Mouse (Mus musculus) layer of hippocampus, adult 18-20 months (tissue): Measurements from ENCODE around the gene Tmem229b. TPM values are rescaled to one million over a fixed set of nuclear protein-coding genes. Genes with fewer than 3 reads are reported as not detected.
A peak's percentile ranks its signal among the peaks of the same experiment; 100 is the strongest.
"Not testable (repeated sequence)": the region's sequence is repeated elsewhere in the genome, so short reads cannot be mapped to it uniquely, and the experiment has no call there.

Experiments used
- DNase-seq, 2 experiments: peaks; one replicate each; pipeline ENCODE4 v3.0.0; 2022; ENCODE audit warnings: low spot score in 2 of 2
- total RNA-seq, 2 experiments: library from RNA; stranded (reverse); gene quantifications; 2 replicates each; pipeline ENCODE4 v1.2.3; 2021

The Tmem229b gene
- total RNA-seq, 2 experiments from 2014 or later: 26.4 to 26.5 TPM

DNA sequence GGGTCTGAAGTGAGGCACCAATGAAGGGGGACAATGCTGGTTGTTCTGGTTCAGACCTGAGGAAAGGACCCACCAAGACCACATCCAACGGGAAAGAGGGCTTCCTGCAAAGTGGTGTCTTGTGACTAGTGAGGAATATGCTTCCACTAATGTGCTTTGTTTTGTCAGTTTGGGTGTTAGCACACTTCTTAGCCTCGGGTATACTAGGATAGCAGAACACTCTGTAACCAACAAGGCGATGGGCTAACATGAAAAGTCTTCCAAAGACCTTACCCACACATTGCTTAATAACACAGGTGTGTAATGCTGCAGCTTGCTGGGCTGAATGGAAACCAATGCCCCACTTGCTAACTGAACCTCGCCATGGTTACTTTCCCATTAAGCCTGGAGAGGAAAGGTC is 51.0 kb downstream of the Tmem229b start:
- no peak for DNase-seq

DNA sequence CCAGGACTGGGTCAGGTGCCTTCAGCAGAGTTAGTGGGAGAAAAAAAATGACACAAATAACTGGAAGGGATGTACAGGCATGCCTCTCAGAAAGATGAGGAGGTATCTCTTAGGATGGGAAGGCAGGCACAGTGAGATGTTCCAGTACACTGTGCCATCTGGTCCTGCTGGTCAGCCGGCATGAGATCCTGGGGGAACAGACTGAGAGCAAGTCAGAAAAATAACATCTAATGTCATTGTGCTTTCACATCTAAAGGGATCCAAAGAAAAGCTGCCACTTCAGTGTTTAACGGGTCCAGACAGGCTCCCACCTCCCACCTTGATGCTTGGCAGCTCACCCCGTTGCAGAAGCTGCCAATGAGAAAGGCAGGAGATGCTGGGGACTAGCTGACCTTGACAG is 54.9 kb downstream of the Tmem229b start:
- peak in 1 of 2 experiments; percentile 22 for DNase-seq

GRCm38 (mm10) chr12:78952053-78952452 is 55.4 kb downstream of the Tmem229b start:
- peak; percentile 7 to 47 for DNase-seq

DNA sequence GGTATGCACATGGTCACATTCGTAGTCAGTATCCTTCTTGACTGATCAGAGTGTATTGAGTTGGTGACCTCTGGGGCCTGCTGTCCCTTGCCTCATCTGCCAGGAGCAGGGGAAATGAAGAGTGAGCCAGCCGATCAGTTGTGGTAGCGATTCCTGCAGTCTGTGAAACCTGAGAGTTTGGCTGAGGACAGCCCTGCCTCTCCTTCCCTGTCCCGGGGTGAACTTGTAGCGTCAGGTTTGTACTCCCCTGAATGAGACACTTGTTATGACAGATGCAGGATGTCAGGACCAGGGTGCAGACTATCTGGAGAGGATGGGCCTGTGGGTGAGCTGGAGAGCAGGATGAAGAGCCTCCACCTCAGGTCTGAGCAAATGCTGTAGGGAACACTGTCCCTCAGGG is 59.8 kb downstream of the Tmem229b start:
- DNase-seq: no peak

DNA sequence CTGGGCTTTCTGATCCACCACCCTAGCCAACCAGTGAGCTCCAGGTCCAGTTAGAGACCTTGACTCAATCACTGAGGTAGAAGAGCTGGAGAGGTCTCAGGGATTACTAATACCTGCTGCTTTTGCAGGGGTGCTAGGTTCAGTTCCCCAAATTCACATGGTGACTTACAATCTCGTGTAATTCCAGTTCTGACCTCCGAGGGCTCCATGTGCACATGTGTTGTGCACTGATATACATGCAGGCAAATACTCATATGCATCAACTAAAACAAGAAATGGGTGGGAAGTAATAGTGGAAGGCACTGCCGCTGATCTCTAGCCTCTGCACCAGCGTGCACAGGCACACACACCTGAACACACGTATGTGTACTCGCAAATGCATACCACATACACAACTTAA is 60.3 kb downstream of the Tmem229b start:
- DNase-seq: no peak

GRCm38 (mm10) chr12:78942931-78943330 is 64.5 kb downstream of the Tmem229b start:
- no peak for DNase-seq

DNA sequence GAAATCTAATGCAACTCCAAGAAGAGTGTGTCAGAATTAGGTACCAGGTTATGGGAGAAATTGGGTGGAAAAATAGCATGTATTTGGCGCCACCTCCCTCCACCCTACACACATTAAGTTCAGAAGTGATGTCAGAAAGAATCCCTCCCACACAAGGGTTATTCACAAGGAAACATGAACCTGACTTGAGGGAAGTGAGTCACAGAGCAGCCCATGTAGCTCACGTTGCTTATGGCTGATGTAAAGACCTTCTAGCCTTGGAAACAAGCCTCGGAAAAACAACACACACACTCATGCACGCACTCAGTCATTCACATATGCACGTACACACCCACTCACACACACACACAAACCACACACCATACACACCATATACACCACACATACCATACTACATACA is 67.3 kb downstream of the Tmem229b start:
- no peak for DNase-seq

GRCm38 (mm10) chr12:78939393-78940037 is 67.9 kb downstream of the Tmem229b start:
- DNase-seq: no peak

DNA sequence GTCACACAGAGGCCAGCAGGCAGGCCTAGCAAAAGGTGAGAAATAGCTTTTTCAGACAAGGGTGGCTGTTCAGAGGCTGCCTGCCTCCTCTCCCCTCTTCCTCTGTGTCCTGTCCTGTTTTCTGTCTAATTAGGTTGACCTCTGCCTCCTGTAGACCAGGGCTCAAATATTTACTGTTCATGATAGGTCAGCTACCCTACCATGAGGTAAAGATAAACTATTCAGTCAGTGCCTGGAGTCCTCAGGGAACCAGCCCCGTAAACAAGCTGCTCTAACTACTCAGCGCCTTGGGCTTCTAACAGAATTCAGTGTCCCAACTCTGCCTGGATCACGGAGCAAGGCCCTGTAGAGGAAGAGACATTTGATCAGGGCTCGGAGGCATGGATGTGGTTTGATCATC is 70.9 kb downstream of the Tmem229b start:
- DNase-seq: no peak

- no peak for DNase-seq
Measured at GRCm38 (mm10) chr12:78929900-78930299, 77.5 kb downstream of the Tmem229b start.

DNA sequence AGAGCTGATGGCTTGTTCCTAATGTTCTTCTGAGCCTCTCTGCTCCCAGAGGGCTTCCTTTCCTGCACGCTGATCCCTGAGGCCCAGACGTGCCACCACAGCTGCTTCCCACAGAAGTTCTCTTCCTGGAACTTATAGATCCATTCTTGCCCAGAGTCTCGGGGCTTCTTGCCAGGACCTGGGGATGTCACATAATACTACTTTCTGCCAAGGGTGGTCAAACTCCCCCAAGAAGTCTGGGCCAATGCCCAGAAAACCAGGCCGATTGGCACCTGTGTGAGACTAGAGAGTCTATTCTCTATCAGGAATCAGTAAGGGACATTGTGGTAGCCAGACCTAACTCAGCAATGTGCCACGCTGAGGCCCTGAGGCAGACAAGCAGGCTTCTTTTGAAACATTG is 80.1 kb downstream of the Tmem229b start:
- DNase-seq: no peak

GRCm38 (mm10) chr12:78923539-78924189 is 83.8 kb downstream of the Tmem229b start:
- peak in 1 of 2 experiments; percentile 10 for DNase-seq

- not testable (repeated sequence) for DNase-seq
Measured at GRCm38 (mm10) chr12:78922977-78923376, 84.5 kb downstream of the Tmem229b start.

- DNase-seq: no peak
Measured at GRCm38 (mm10) chr12:78922058-78922457, 85.4 kb downstream of the Tmem229b start.

GRCm38 (mm10) chr12:78921421-78921820 is 86.0 kb downstream of the Tmem229b start:
- no peak for DNase-seq

DNA sequence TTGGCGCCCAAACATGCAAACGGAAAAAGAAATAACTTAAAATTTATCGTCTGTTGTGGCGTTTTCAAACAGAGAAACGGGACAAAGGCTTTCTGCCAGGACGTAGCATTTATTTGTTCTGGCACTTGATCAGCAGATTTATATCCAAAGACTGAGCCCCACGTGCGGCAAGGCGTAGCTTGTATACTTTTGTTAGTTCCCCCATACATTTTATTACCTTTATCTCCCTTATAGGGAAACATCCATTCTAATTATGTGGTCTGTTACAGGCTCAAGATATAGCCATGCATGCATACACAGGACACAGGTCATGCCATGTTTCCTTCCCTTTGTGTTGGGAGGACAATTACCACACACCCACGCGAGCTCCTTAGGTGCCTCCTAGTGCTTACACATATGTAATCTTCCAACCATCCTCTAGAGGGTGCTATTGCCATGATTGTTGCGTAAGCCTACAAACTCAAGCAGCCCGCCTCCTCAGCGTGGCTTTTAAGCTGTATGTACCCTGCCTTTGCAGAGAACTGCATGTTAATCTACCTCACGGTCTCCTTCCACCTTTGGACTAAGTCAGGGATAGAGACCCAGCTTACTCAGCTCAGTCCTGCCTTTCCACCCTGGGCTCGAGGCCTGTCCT is 88.2 kb downstream of the Tmem229b start:
- DNase-seq: peak; percentile 47 to 86

DNA sequence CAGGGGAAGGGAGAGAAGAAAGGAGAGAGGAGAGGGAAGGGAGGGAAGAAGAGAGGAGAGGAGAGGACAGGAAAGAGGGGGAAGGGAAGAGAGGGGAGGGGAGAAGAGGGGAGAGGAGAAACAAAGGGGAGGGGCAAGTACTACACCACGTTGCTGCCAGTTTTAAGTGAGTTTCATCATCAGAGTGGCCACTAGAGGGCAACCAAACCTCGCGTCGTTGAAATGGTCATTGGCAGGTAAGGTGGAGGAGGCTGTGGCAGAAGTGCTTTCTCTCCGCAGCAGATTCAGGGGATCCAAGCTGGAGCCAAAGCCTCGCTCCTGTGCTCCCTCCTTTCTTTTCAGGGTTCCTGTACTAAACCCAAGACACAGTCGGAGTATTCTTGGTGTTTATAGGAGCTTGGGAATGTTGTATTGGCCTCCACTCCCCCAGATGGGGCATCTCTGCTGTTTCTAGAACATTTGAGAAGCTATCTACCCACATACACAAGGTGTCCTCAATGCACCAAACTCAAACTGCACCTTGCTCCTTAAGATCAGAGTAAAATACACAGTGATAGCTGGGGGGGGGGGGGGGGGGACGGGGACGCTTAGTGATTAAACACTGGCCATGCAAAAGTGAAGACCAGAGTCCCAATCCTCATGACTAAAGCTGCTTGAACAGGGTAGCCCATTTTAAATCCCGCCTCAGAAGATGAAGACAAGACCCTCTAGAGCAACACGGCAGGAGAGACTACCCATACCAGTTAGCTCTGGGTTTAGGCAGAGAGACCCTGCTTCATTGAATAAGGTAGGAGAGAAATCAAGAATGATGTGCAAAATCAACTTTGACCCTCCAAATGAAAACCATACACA is 89.0 kb downstream of the Tmem229b start:
- DNase-seq: peak; percentile 66 to 91

GRCm38 (mm10) chr12:78916278-78916677 is 91.1 kb downstream of the Tmem229b start:
- no peak for DNase-seq

GRCm38 (mm10) chr12:78915561-78915960 is 91.9 kb downstream of the Tmem229b start:
- no peak for DNase-seq

DNA sequence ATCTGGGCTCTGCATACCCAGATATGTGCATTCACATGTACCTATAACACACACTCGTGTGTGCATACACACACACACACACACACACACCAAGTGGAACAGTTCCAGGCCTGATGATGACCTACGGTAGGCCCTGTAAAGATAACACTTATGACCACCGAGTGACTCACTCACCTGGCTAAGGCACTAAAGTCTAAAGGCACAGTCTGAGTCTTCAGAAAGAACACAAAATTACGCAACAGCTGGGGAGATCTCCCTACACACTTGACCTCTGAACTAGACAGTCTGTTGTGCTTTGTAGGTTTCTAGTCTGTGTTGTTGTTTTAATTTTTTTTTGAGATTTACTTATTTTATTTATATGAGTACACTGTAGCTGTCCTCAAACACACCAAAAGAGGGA is 93.0 kb downstream of the Tmem229b start:
- DNase-seq: no peak
